Mouse (Mus musculus): ENCODE results near the gene Slc34a3. TPM values are rescaled to one million over a fixed set of nuclear protein-coding genes. Genes with fewer than 3 reads are reported as not detected.

Slc34a3 gene
- polyA plus RNA-seq, 1 experiment from 2014 or later = not detected

DNA sequence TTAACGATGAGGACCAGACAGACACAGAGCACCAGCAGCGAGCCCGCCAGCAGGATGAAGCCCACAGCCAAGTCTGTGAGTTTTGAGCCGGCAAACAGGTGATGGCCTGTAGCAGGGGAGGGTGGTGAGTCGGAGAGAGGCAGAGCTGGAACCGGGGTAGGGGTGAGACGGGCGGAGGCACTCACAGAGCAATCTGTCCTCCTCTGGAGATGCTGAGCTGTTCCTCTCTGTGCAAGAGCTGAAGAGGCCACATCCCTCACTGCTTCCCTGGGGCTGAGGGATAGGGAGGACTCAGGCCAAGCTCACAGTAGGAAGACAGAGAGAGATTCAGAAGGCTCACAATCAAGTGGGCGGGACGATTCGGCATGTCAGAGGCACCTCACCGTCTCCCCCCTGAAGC lies 3.1 kb downstream of the Slc34a3 start:
- H3K9me3 ChIP-seq (replicated peaks; ENCODE audit: control insufficient read depth, low read length, poor library complexity, severe bottlenecking) = no peaks in the 10 kb centered on the region
- peaks cover 7% of the 10 kb centered on the region; the same call in 1 of the 2 replicates for H3K27me3 ChIP-seq (ENCODE audit: control insufficient read depth, insufficient read depth, low read depth, low read length)
- no peak overlapping the region for H3K9ac ChIP-seq (ENCODE audit: low read depth, low read length)
- 57% methylated on average over 12 of the region's 12 CpGs for WGBS
- H3K4me1 ChIP-seq (ENCODE audit: control insufficient read depth, insufficient read depth, low read length) = peaks cover 4% of the 10 kb centered on the region; the same call in 1 of the 2 replicates
- H3K4me3 ChIP-seq (ENCODE audit: low read depth, low read length) = no peak overlapping the region
- no peak for ATAC-seq
- no peak overlapping the region for H3K4me2 ChIP-seq (ENCODE audit: low read length)
- no peaks in the 10 kb centered on the region for H3K36me3 ChIP-seq (ENCODE audit: control insufficient read depth, insufficient read depth, low read length)
- H3K27ac ChIP-seq (ENCODE audit: low read length) = no peak overlapping the region

DNA sequence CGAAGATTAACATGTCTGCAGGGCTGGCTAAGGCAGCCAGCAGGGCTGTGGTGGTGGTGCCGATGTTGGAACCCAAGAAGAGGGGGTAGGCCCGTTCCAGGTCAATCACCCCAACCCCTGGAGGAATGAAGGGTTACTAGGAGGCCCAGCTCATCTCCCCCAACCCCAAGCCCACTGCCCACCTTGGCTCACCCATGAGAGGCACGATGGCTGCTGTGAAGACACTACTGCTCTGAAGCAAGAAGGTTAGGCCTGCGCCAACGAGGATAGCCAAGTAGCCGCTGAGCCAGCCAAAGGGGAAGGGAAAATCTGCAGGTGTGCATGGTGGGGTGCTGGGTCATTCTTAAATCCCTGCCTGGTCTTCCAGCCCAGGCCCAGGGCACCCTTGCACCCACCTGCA lies 3.6 kb downstream of the Slc34a3 start:
- peaks cover 7% of the 10 kb centered on the region; the same call in 1 of the 2 replicates for H3K27me3 ChIP-seq (ENCODE audit: control insufficient read depth, insufficient read depth, low read depth, low read length)
- no peak overlapping the region for H3K4me3 ChIP-seq (ENCODE audit: low read depth, low read length)
- H3K4me2 ChIP-seq (ENCODE audit: low read length) = no peak overlapping the region
- H3K36me3 ChIP-seq (ENCODE audit: control insufficient read depth, insufficient read depth, low read length) = no peaks in the 10 kb centered on the region
- WGBS = 88% methylated on average over 7 of the region's 7 CpGs
- no peak overlapping the region for H3K27ac ChIP-seq (ENCODE audit: low read length)
- H3K4me1 ChIP-seq (ENCODE audit: control insufficient read depth, insufficient read depth, low read length) = peaks cover 6% of the 10 kb centered on the region
- no peak overlapping the region for H3K9ac ChIP-seq (ENCODE audit: low read depth, low read length)
- H3K9me3 ChIP-seq (replicated peaks; ENCODE audit: control insufficient read depth, low read length, poor library complexity, severe bottlenecking) = no peaks in the 10 kb centered on the region
- no peak for ATAC-seq

DNA sequence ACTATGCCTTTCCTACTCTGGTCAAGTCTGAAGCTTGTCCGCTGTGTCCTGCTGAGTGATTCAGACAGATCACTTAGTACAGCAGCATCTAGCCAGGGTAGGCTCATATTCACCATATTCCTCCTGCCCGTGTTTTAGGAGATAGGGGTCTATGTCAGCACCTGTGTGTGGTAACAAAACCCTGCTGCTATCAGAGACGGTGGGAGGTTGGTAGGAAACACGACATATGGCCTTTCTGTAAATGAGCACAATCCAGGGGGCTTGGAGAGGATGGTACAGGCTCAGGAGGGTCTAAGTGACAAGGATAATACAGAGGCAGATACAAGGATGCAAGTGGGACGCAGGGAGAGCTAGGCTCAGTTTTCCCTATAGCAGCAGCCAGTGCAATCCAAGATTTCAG lies 4.6 kb downstream of the Slc34a3 start:
- Histone ChIP-seq H3K9ac (ENCODE audit: low read depth, low read length) (no peak overlapping the region), H3K27me3 (ENCODE audit: control insufficient read depth, insufficient read depth, low read depth, low read length) (peaks cover under 1% of the 10 kb centered on the region; the same call in 1 of the 2 replicates), H3K4me2 (ENCODE audit: low read length) (no peak overlapping the region), H3K4me3 (ENCODE audit: low read depth, low read length) (no peak overlapping the region), H3K36me3 (ENCODE audit: control insufficient read depth, insufficient read depth, low read length) (no peaks in the 10 kb centered on the region), H3K27ac (ENCODE audit: low read length) (no peak overlapping the region), H3K4me1 (ENCODE audit: control insufficient read depth, insufficient read depth, low read length) (peaks cover 9% of the 10 kb centered on the region), H3K9me3 (replicated peaks; ENCODE audit: control insufficient read depth, low read length, poor library complexity, severe bottlenecking) (no peaks in the 10 kb centered on the region)
- 83% methylated on average over 5 of the region's 5 CpGs for WGBS
- ATAC-seq = no peak

DNA sequence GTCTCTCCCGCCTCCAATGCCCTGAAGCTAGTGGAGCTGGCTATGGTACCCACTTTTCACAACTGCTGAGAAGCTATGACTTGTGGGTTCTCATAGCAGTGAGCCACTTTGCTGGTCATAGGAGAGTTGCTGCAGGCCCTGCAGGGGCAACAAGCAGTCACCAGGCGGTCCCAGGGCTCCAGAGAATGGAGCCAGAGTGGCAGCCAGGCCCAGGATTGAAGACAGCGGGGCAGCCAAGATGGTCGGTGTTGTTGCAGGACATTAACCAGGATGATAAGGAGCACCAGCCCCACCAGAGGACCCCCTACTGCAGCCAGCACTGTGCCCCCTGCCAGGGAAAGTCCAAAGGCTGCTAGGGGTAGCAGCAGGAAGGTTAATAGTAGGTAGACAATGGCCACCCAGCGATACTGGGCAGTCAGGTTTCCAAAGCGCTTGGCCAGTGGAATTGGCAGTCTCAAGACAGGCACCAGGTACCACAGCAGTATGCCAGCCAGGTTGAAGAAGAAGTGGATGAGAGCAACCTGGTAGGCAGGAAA lies 5.1 kb downstream of the Slc34a3 start:
- WGBS = 72% methylated on average over 6 of the region's 6 CpGs
- Histone ChIP-seq H3K4me2 (ENCODE audit: low read length) (no peak overlapping the region), H3K9ac (ENCODE audit: low read depth, low read length) (no peak overlapping the region), H3K4me3 (ENCODE audit: low read depth, low read length) (no peak overlapping the region), H3K27ac (ENCODE audit: low read length) (no peak overlapping the region), H3K36me3 (ENCODE audit: control insufficient read depth, insufficient read depth, low read length) (no peaks in the 10 kb centered on the region), H3K9me3 (replicated peaks; ENCODE audit: control insufficient read depth, low read length, poor library complexity, severe bottlenecking) (no peaks in the 10 kb centered on the region), H3K4me1 (ENCODE audit: control insufficient read depth, insufficient read depth, low read length) (peaks cover 9% of the 10 kb centered on the region), H3K27me3 (ENCODE audit: control insufficient read depth, insufficient read depth, low read depth, low read length) (no peaks in the 10 kb centered on the region; the same call in 1 of the 2 replicates)
- no peak for ATAC-seq

DNA sequence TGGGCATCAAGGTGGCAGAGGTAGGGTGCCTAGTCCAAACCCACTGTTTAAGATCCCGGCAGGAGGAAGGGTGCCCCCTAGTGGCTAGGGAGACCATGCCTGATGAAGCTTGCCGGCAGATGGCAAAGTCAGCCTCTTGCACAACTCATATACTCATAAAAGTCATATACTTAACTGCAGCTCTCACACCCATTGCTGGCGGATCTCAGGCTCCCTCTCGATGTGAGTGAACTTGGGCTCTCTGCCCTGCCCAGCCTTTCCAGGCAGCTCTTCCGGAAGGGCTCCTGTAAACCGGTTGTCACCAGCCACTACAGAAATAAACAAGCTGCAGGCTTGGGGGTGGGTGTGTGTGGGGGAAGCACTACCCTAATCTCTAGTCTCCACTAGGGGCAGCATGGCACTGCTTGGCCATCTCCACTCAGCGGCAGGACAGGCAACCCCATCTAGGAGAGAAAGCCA lies 5.7 kb downstream of the Slc34a3 start:
- Histone ChIP-seq H3K9ac (ENCODE audit: low read depth, low read length) (no peak overlapping the region), H3K4me3 (ENCODE audit: low read depth, low read length) (peak overlapping the region; percentile 3; the same call in 1 of the 2 replicates), H3K9me3 (replicated peaks; ENCODE audit: control insufficient read depth, low read length, poor library complexity, severe bottlenecking) (no peaks in the 10 kb centered on the region), H3K4me2 (ENCODE audit: low read length) (peak overlapping the region; percentile 25), H3K27me3 (ENCODE audit: control insufficient read depth, insufficient read depth, low read depth, low read length) (no peaks in the 10 kb centered on the region; the same call in 1 of the 2 replicates), H3K36me3 (ENCODE audit: control insufficient read depth, insufficient read depth, low read length) (no peaks in the 10 kb centered on the region), H3K27ac (ENCODE audit: low read length) (peak overlapping the region; percentile 2; the same call in 1 of the 2 replicates), H3K4me1 (ENCODE audit: control insufficient read depth, insufficient read depth, low read length) (peaks cover 12% of the 10 kb centered on the region)
- 1% methylated on average over 7 of the region's 7 CpGs for WGBS
- no peak for ATAC-seq

DNA sequence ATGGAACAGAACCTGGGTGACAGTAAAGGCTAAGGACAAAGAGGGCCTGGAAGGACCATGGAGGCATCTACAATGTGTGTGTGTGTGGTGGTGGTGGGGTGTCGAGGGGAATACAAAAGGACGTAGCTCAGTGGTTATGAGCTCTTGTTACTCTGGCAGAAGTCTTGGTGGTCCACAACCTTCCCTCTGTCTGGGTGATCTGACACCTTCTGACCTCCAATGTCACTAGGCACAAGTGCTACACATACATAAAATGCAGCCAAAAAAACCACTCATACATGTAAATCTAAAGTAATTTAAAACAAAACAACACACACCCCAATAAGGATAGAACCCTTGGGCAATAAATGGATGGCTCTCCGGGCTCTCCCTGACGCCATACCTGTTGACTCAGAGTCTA lies 6.8 kb downstream of the Slc34a3 start:
- H3K9ac ChIP-seq (ENCODE audit: low read depth, low read length) = no peak overlapping the region
- no peaks in the 10 kb centered on the region for H3K9me3 ChIP-seq (replicated peaks; ENCODE audit: control insufficient read depth, low read length, poor library complexity, severe bottlenecking)
- H3K4me2 ChIP-seq (ENCODE audit: low read length) = no peak overlapping the region
- no peak overlapping the region for H3K27ac ChIP-seq (ENCODE audit: low read length)
- ATAC-seq = no peak
- H3K27me3 ChIP-seq (ENCODE audit: control insufficient read depth, insufficient read depth, low read depth, low read length) = no peaks in the 10 kb centered on the region; the same call in 1 of the 2 replicates
- peaks cover 15% of the 10 kb centered on the region for H3K4me1 ChIP-seq (ENCODE audit: control insufficient read depth, insufficient read depth, low read length)
- no peak overlapping the region for H3K4me3 ChIP-seq (ENCODE audit: low read depth, low read length)
- WGBS = 90% methylated on average over 4 of the region's 4 CpGs
- H3K36me3 ChIP-seq (ENCODE audit: control insufficient read depth, insufficient read depth, low read length) = no peaks in the 10 kb centered on the region

DNA sequence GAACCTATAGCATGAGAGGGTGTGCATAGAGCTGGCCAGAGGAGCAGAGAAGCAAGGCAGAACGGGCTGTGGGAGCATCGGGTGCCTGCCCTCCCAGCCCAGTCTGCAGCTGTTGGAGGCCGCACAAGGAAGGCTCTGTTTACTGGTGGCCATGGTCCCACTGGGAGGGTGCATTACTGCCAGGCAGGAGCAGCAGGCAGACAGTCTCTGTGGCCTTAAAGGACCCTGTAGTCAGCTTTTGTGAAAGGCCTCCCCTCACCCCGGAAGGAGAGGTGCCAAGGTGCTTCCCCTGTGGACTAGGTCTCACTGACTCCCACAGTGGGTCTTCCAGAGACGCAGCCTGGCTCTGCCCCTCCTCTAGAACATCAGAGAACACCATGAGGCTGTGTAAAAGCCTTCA lies 7.3 kb downstream of the Slc34a3 start:
- Histone ChIP-seq H3K4me3 (ENCODE audit: low read depth, low read length) (no peak overlapping the region), H3K27me3 (ENCODE audit: control insufficient read depth, insufficient read depth, low read depth, low read length) (no peaks in the 10 kb centered on the region; the same call in 1 of the 2 replicates), H3K27ac (ENCODE audit: low read length) (no peak overlapping the region), H3K9ac (ENCODE audit: low read depth, low read length) (no peak overlapping the region), H3K4me2 (ENCODE audit: low read length) (no peak overlapping the region), H3K4me1 (ENCODE audit: control insufficient read depth, insufficient read depth, low read length) (peaks cover 15% of the 10 kb centered on the region), H3K36me3 (ENCODE audit: control insufficient read depth, insufficient read depth, low read length) (no peaks in the 10 kb centered on the region), H3K9me3 (replicated peaks; ENCODE audit: control insufficient read depth, low read length, poor library complexity, severe bottlenecking) (no peaks in the 10 kb centered on the region)
- no peak for ATAC-seq
- WGBS = 90% methylated on average over 5 of the region's 5 CpGs

DNA sequence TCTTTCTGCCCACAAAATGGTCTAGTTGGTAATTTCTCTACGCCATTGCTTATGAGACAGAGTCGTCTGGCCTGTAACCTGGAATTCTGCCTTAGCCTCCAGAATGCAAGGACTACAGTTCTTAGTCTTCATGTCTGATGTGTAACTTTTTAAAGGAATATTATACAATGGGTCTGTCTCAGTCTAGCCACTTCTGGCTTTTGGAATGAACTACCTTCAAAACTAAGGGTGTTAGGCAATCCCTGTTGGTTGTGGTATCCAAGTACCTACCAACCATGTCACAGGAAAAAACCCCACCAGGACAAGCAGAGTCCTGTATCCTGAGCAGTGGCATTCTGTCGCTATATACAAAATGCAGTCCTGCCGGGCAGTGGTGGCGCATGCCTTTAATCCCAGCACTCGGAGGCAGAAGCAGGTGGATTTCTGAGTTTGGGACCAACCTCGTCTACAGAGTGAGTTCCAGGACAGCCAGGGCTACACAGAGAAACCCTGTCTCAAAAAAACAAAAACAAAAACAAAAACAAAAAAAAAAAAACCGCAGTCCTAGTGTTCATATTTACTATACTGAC lies 8.3 kb downstream of the Slc34a3 start:
- H3K9ac ChIP-seq (ENCODE audit: low read depth, low read length) = no peak overlapping the region
- no peak for ATAC-seq
- H3K36me3 ChIP-seq (ENCODE audit: control insufficient read depth, insufficient read depth, low read length) = no peaks in the 10 kb centered on the region
- peak overlapping the region; percentile 58 for H3K4me2 ChIP-seq (ENCODE audit: low read length)
- peak overlapping the region; percentile 97 for H3K27ac ChIP-seq (ENCODE audit: low read length)
- H3K9me3 ChIP-seq (replicated peaks; ENCODE audit: control insufficient read depth, low read length, poor library complexity, severe bottlenecking) = no peaks in the 10 kb centered on the region
- no peak overlapping the region for H3K4me3 ChIP-seq (ENCODE audit: low read depth, low read length)
- H3K27me3 ChIP-seq (ENCODE audit: control insufficient read depth, insufficient read depth, low read depth, low read length) = no peaks in the 10 kb centered on the region
- peaks cover 15% of the 10 kb centered on the region for H3K4me1 ChIP-seq (ENCODE audit: control insufficient read depth, insufficient read depth, low read length)
- WGBS = 76% methylated on average over 8 of the region's 8 CpGs

All from midbrain, embryonic 16.5 days (tissue).